Mouse (Mus musculus): ENCODE results near the gene Uck1. TPM values are rescaled to one million over a fixed set of nuclear protein-coding genes. Genes with fewer than 3 reads are reported as not detected.
"Not testable (repeated sequence)": the region's sequence is repeated elsewhere in the genome, so short reads cannot be mapped to it uniquely, and the experiment has no call there.

The Uck1 gene
- polyA plus RNA-seq, 1 experiment from 2014 or later, result 76.0 TPM

DNA sequence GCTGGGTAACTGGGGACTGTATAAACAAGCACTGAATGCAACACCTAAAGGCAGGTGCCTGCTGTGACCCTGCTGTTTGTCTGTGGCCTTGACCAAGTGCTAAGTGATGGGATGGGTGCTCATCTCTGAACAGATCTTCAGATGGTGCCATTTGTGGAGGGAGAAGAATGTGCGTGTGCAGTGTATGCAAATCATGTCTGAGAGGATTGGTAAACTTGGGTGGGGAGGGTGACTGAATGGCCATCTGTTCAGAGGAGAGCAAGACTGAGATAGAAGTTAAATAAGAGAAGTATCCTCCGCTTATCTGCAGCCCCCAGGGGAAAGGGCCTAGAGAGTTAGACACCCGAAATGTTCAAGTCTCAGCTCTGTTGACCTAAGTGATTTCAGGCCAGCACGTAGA is 39.5 kb upstream of the Uck1 start:
- H3K27me3 ChIP-seq (ENCODE audit: control insufficient read depth, insufficient read depth, low read length), result no peaks in the 10 kb centered on the region
- no peak overlapping the region for H3K4me2 ChIP-seq (replicated peaks)
- ATAC-seq (ENCODE audit: low FRiP score) (no peak), DNase-seq (ENCODE audit: low spot score) (no peak)
- no peak overlapping the region for H3K9ac ChIP-seq
- H3K36me3 ChIP-seq (replicated peaks; ENCODE audit: control insufficient read depth, insufficient read depth), result peaks cover 97% of the 10 kb centered on the region
- no peak overlapping the region for H3K27ac ChIP-seq
- H3K9me3 ChIP-seq (ENCODE audit: control insufficient read depth, low read length), result no peaks in the 10 kb centered on the region
- no peaks in the 10 kb centered on the region for H3K4me1 ChIP-seq (replicated peaks; ENCODE audit: control insufficient read depth, insufficient read depth, low read length)
- 93% methylated on average over 4 of the region's 4 CpGs for WGBS
- H3K4me3 ChIP-seq (replicated peaks; ENCODE audit: low read length), result no peak overlapping the region

DNA sequence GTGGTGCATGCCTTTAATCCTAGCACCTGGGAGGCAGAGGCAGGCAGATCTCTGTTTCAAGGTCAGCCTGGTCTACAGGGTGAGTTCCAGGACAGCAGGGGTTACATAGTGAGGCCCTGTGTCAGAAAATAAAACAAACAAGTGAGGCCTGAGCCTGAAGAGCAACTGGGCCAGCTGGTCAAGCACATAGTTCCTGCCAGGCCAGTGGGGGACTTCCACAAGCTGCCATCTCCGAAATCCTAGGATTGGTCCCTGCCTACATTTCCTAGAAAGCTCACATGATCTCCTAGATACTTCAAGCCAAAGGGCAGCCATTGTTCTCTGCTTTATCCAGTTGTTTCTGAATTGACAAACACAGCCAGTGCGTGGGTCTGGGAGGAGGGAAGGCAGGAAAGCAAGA is 35.9 kb upstream of the Uck1 start:
- H3K4me3 ChIP-seq (replicated peaks; ENCODE audit: low read length); ATAC-seq (ENCODE audit: low FRiP score); H3K9ac ChIP-seq; H3K4me1 ChIP-seq (replicated peaks; ENCODE audit: control insufficient read depth, insufficient read depth, low read length); H3K27ac ChIP-seq; H3K27me3 ChIP-seq (ENCODE audit: control insufficient read depth, insufficient read depth, low read length); H3K4me2 ChIP-seq (replicated peaks); DNase-seq (ENCODE audit: low spot score); H3K9me3 ChIP-seq (ENCODE audit: control insufficient read depth, low read length): not testable (repeated sequence)
- peaks cover 87% of the 10 kb centered on the region for H3K36me3 ChIP-seq (replicated peaks; ENCODE audit: control insufficient read depth, insufficient read depth)
- 87% methylated on average over 2 of the region's 2 CpGs for WGBS

DNA sequence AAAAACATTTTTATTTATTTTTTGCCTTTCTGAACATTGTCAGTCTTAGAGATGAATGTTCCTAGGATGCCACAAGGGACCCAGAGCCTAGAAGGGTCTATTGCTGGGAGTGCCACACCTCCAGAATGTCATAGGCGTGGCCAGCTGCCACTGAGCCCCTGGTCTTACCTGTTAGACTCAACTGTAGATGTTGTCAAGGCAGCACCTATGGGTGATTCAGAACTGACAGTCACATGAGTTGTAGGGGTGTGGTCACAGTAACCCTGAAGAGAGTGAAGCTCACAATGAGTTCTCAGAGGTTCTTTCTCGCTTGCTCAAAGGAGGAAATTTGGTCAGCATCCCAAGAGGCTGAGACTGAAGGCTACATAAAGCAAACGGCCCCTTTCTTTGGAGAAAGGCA is 35.3 kb upstream of the Uck1 start:
- Histone ChIP-seq H3K27ac (no peak overlapping the region), H3K4me2 (replicated peaks) (no peak overlapping the region), H3K4me1 (replicated peaks; ENCODE audit: control insufficient read depth, insufficient read depth, low read length) (no peaks in the 10 kb centered on the region), H3K9ac (no peak overlapping the region), H3K27me3 (ENCODE audit: control insufficient read depth, insufficient read depth, low read length) (no peaks in the 10 kb centered on the region), H3K36me3 (replicated peaks; ENCODE audit: control insufficient read depth, insufficient read depth) (peaks cover 81% of the 10 kb centered on the region), H3K9me3 (ENCODE audit: control insufficient read depth, low read length) (no peaks in the 10 kb centered on the region), H3K4me3 (replicated peaks; ENCODE audit: low read length) (no peak overlapping the region)
- no peak for DNase-seq (ENCODE audit: low spot score)
- 90% methylated on average over 3 of the region's 3 CpGs for WGBS
- ATAC-seq (ENCODE audit: low FRiP score), result no peak

DNA sequence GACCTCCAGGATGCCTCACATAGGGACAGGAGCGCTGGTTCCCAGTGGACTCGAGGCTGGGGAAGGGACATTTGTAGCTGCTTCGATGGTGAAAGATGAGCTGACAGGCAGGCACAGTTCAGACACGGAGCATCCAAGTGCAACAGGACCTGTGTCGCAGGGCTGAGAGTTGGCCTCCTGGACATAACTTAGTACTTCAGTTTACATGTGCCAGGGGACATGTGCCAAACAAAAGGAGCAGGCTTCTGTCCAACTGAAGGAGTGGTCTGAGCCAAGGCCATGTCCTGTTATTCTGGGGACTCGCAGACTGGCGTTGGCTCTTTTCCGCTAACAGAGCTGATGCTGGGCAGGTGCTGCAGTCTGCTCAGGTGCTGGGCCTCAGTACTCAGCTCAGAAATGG is 34.4 kb upstream of the Uck1 start:
- Histone ChIP-seq H3K4me2 (replicated peaks) (no peak overlapping the region), H3K36me3 (replicated peaks; ENCODE audit: control insufficient read depth, insufficient read depth) (peaks cover 72% of the 10 kb centered on the region), H3K4me1 (replicated peaks; ENCODE audit: control insufficient read depth, insufficient read depth, low read length) (peaks cover 6% of the 10 kb centered on the region; the same call in 1 of the 2 replicates), H3K27ac (no peak overlapping the region), H3K27me3 (ENCODE audit: control insufficient read depth, insufficient read depth, low read length) (no peaks in the 10 kb centered on the region), H3K4me3 (replicated peaks; ENCODE audit: low read length) (no peak overlapping the region), H3K9me3 (ENCODE audit: control insufficient read depth, low read length) (no peaks in the 10 kb centered on the region), H3K9ac (no peak overlapping the region)
- 79% methylated on average over 8 of the region's 8 CpGs for WGBS
- ATAC-seq (ENCODE audit: low FRiP score) (no peak), DNase-seq (ENCODE audit: low spot score) (no peak)

DNA sequence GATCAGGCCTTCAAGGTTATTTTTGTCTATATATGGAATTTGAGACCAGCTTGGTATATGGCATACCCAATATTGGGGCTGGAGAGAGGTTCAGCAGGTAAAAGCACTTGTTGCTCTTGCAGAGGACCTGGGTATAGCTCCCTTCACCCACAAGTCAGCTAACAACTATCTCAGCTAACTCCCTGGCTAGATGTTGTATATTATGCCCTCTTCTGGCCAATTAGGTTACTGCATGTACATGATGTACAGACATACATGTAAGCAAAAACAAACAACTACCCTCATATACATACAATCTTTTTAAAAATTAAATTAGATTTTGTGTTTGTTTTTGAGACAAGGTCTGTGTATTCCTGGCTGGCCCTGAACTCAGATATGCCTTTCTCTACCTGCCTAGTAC is 29.6 kb upstream of the Uck1 start:
- ATAC-seq (ENCODE audit: low FRiP score) (no peak), DNase-seq (ENCODE audit: low spot score) (peak; percentile 54)
- peak overlapping the region; percentile 84 for H3K4me3 ChIP-seq (replicated peaks; ENCODE audit: low read length)
- H3K27ac ChIP-seq, result no peak overlapping the region
- H3K9ac ChIP-seq, result no peak overlapping the region
- peaks cover 22% of the 10 kb centered on the region for H3K4me1 ChIP-seq (replicated peaks; ENCODE audit: control insufficient read depth, insufficient read depth, low read length)
- H3K36me3 ChIP-seq (replicated peaks; ENCODE audit: control insufficient read depth, insufficient read depth), result peaks cover 41% of the 10 kb centered on the region
- no peaks in the 10 kb centered on the region for H3K27me3 ChIP-seq (ENCODE audit: control insufficient read depth, insufficient read depth, low read length)
- H3K4me2 ChIP-seq (replicated peaks), result peak overlapping the region; percentile 94; the same call in 1 of the 2 replicates
- H3K9me3 ChIP-seq (ENCODE audit: control insufficient read depth, low read length), result no peaks in the 10 kb centered on the region

DNA sequence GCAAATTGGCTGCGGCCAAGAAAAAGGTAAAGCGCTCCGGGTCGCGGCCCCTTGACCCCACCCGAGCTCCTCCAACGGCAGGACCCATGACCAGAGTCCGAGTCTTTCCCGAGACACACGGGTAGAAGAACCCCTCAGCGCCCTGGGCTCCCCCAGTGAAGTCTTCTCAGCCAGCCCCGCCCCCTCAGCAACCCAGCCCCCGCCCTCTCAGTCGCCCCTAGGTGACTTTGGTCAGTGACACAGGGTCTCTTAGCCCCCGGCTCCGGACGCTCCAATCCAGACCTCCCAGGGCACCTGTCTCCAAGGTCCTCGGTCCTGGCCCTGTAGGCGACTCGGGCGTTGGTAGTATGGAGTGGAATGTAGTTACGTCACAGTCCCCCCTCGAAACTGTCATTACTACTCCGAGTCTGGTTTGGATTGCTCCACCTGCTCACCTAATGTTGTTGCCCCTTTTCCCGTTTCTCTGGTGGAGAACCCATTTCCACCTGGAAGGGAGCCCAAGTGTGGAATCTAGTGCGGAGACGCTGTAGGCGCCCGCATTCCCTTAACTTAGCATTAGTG is 28.5 kb upstream of the Uck1 start:
- Histone ChIP-seq H3K4me3 (replicated peaks; ENCODE audit: low read length) (peak overlapping the region; percentile 84), H3K9ac (peak overlapping the region; percentile 91), H3K4me2 (replicated peaks) (peak overlapping the region; percentile 94), H3K36me3 (replicated peaks; ENCODE audit: control insufficient read depth, insufficient read depth) (peaks cover 41% of the 10 kb centered on the region), H3K27ac (peak overlapping the region; percentile 74), H3K9me3 (ENCODE audit: control insufficient read depth, low read length) (no peaks in the 10 kb centered on the region), H3K4me1 (replicated peaks; ENCODE audit: control insufficient read depth, insufficient read depth, low read length) (peaks cover 22% of the 10 kb centered on the region), H3K27me3 (ENCODE audit: control insufficient read depth, insufficient read depth, low read length) (no peaks in the 10 kb centered on the region)
- WGBS, result 2% methylated on average over 27 of the region's 29 CpGs
- peak; percentile 42 for ATAC-seq (ENCODE audit: low FRiP score)
- peak; percentile 34 for DNase-seq (ENCODE audit: low spot score)

DNA sequence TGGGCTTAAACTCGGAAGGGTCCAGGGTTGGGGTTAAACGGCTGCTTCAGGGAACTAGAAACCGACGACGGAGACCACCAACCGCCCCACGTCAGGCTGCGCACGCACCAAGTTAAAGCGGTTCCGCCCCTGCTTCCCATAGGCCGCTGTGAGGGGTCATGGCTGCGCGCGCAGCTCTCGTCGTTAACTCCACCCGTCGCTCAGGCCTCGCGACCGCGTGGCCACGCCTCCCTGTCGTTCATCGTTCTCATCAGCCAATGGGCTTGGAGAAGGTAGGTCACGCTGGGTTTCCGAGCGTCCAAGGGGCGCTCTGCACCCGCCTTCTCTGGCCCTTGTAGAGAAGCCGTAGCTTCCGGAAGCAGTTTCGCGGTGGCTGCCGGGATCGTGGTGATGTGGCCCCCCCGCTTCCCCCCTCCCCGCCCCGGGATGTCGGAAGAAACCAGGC is 28.0 kb upstream of the Uck1 start, which contains the start of gene Swi5:
Swi5 (minus strand) TSS at position 153 of the 445 bp plus-strand sequence.
- ATAC-seq (ENCODE audit: low FRiP score) (peak; percentile 99), DNase-seq (ENCODE audit: low spot score) (peak; percentile 100)
- Histone ChIP-seq H3K27ac (peak within 1 kb of the TSS; percentile 82), H3K36me3 (replicated peaks; ENCODE audit: control insufficient read depth, insufficient read depth) (peaks cover 40% of the 10 kb centered on the region), H3K4me3 (replicated peaks; ENCODE audit: low read length) (peak within 1 kb of the TSS; percentile 84), H3K4me1 (replicated peaks; ENCODE audit: control insufficient read depth, insufficient read depth, low read length) (peaks cover 22% of the 10 kb centered on the region), H3K9ac (peak within 1 kb of the TSS; percentile 91), H3K27me3 (ENCODE audit: control insufficient read depth, insufficient read depth, low read length) (no peaks in the 10 kb centered on the region), H3K4me2 (replicated peaks) (peak within 1 kb of the TSS; percentile 94), H3K9me3 (ENCODE audit: control insufficient read depth, low read length) (no peaks in the 10 kb centered on the region)
- under 1% methylated on average over 38 of the region's 41 CpGs for WGBS

DNA sequence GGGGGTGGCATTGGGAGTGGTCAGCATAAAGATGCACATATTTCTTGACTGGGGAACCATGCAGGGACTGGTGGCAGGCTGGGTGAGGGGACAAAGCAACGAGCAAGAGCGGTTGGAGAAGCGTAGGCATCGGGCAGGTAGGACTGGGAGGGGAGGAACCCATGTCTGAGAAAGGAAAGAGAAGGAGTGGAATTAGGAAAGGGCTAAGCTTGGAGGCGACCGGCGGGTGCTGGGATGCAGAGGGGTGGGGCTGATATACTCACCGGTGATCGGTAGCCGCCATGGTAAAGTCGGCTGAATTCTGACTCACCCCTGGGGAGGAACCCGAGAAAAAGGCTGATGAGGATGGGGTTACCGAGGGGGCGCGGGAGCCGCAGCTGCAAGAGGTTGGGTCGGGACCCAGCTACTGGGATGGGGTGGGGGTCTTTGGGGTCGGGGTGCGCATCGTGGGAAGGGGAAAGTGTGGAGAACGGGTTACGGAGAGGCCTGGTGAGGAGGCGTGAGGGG is 27.4 kb upstream of the Uck1 start, which contains the start of gene Golga2:
Golga2 (plus strand) TSS at position 51 of the 507 bp plus-strand sequence.
- DNase-seq (ENCODE audit: low spot score) (no peak), ATAC-seq (ENCODE audit: low FRiP score) (no peak)
- peaks cover 22% of the 10 kb centered on the region for H3K4me1 ChIP-seq (replicated peaks; ENCODE audit: control insufficient read depth, insufficient read depth, low read length)
- peak within 1 kb of the TSS; percentile 82 for H3K27ac ChIP-seq
- H3K27me3 ChIP-seq (ENCODE audit: control insufficient read depth, insufficient read depth, low read length), result no peaks in the 10 kb centered on the region
- no peaks in the 10 kb centered on the region for H3K9me3 ChIP-seq (ENCODE audit: control insufficient read depth, low read length)
- H3K4me2 ChIP-seq (replicated peaks), result peak within 1 kb of the TSS; percentile 94
- peak within 1 kb of the TSS; percentile 84 for H3K4me3 ChIP-seq (replicated peaks; ENCODE audit: low read length)
- H3K9ac ChIP-seq, result peak within 1 kb of the TSS; percentile 91
- H3K36me3 ChIP-seq (replicated peaks; ENCODE audit: control insufficient read depth, insufficient read depth), result peaks cover 40% of the 10 kb centered on the region
- WGBS, result 2% methylated on average over 23 of the region's 23 CpGs

DNA sequence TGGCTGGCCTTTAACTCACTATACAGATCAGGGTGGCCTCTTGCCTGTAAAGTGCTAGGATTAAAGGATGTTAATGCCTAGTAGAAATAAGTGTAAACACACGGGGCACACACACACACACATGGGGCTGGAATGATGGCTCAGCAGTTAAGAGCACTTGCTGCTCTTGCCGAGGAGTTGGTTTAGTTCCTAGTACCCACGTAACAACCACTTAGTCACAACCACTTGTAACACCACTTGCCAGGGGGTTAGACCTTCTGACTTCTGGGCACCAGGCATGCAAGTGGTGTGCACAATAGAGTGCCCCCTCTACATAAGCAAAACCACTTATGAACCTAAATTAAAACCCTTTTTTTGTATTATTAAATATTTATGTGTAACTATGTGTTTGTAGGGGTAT is 24.0 kb upstream of the Uck1 start:
- peaks cover 66% of the 10 kb centered on the region for H3K36me3 ChIP-seq (replicated peaks; ENCODE audit: control insufficient read depth, insufficient read depth)
- 93% methylated on average over 3 of the region's 3 CpGs for WGBS
- no peak overlapping the region for H3K4me2 ChIP-seq (replicated peaks)

More for the DNA sequence above, 24.0 kb upstream of the Uck1 start:
- Histone ChIP-seq H3K9ac (no peak overlapping the region), H3K27ac (no peak overlapping the region), H3K4me3 (replicated peaks; ENCODE audit: low read length) (no peak overlapping the region), H3K9me3 (ENCODE audit: control insufficient read depth, low read length) (no peaks in the 10 kb centered on the region), H3K27me3 (ENCODE audit: control insufficient read depth, insufficient read depth, low read length) (no peaks in the 10 kb centered on the region), H3K4me1 (replicated peaks; ENCODE audit: control insufficient read depth, insufficient read depth, low read length) (peaks cover 12% of the 10 kb centered on the region)
- no peak for ATAC-seq (ENCODE audit: low FRiP score)
- DNase-seq (ENCODE audit: low spot score), result no peak

Measured in hindbrain, embryonic 14.5 days (tissue).